Mouse (Mus musculus) layer of hippocampus, adult 18-20 months (tissue): ENCODE data around the gene Srpk2. TPM values are rescaled to one million over a fixed set of nuclear protein-coding genes. Genes with fewer than 3 reads are reported as not detected.

ENCODE experiments used
- total RNA-seq, 2 experiments: library from RNA; stranded (reverse); gene quantifications; 2 replicates each; pipeline ENCODE4 v1.2.3; 2021

The Srpk2 gene
- total RNA-seq, 2 experiments from 2014 or later, result 142 to 148 TPM

Other genes with a start within 250 kb of the Srpk2 start
- gene Pus7, start 99.1 kb upstream of the Srpk2 start, total RNA-seq, result 10 to 100 TPM; 16.3 to 17.3 TPM
- 10 to 100 TPM; 20.6 to 21.2 TPM for gene Rint1, start 103.1 kb upstream of the Srpk2 start, total RNA-seq
- 10 to 100 TPM; 76.5 to 84.8 TPM for gene Tomm7, start 159.5 kb upstream of the Srpk2 start, total RNA-seq